14 mouse cellular contexts compared by ENCODE assay signal in genomic region chr3:87500088-87501055, GRCm38 (mm10). TPM values are rescaled to one million over a fixed set of nuclear protein-coding genes. Genes with fewer than 3 reads are reported as not detected.
DNase-seq lines count a peak whose midpoint lies in the region; ATAC-seq and TF ChIP-seq lines count a peak whose summit lies in the region.
"Had no signal": no experiment of that assay in that cellular context is flagged by ENCODE, and none has a peak within 500 bp of the region (broad histone marks: within the 10 kb centered on the region; RNA-seq: fewer than 3 reads in every experiment).

No protein-coding gene starts in this region.

- no peak for TF ChIP-seq CTCF in bone marrow, adult 2 months (IDR thresholded peaks at IDR 0.05; ENCODE audit: control insufficient read depth, insufficient read depth, low read length)

- 0 out of 2 replicates have a peak overlapping the region, but pooled peaks have one; percentile 23 for H3K9ac ChIP-seq in hindbrain, embryonic 16.5 days (ENCODE audit: low read depth, low read length)
- no peak overlapping the region for H3K9ac ChIP-seq in hindbrain, embryonic 14.5 days
- no peak overlapping the region for H3K9ac ChIP-seq in forebrain, embryonic 15.5 days (replicated peaks)
- H3K9ac ChIP-seq: hindbrain, embryonic 13.5 days; limb, embryonic 12.5 days; neural tube, embryonic 12.5 days had no signal

- no peaks in the 10 kb centered on the region for H3K4me1 ChIP-seq in hindbrain, embryonic 16.5 days (ENCODE audit: control insufficient read depth, insufficient read depth, low read depth, low read length)
- H3K4me1 ChIP-seq in hindbrain, embryonic 14.5 days (replicated peaks; ENCODE audit: control insufficient read depth, insufficient read depth, low read length) = no peaks in the 10 kb centered on the region
- H3K4me1 ChIP-seq in bone marrow, adult 2 months (ENCODE audit: control insufficient read depth, insufficient read depth, low read length) = peaks cover 8% of the 10 kb centered on the region
- H3K4me1 ChIP-seq in forebrain, embryonic 15.5 days = no peaks in the 10 kb centered on the region
- H3K4me1 ChIP-seq: hindbrain, embryonic 13.5 days; limb, embryonic 12.5 days; neural tube, embryonic 12.5 days had no signal

- H3K27ac ChIP-seq in hindbrain, embryonic 16.5 days (ENCODE audit: low read depth, low read length) = no peak overlapping the region
- no peak overlapping the region for H3K27ac ChIP-seq in hindbrain, embryonic 14.5 days
- peak overlapping the region; percentile 51; the same call in 1 of the 2 replicates for H3K27ac ChIP-seq in bone marrow, adult 2 months (ENCODE audit: control insufficient read depth, insufficient read depth, low read depth, low read length, poor library complexity)
- H3K27ac ChIP-seq in forebrain, embryonic 15.5 days (replicated peaks) = no peak overlapping the region
- H3K27ac ChIP-seq: hindbrain, embryonic 13.5 days; limb, embryonic 12.5 days; neural tube, embryonic 12.5 days had no signal

- ATAC-seq in hindbrain, embryonic 16.5 days = no peak
- no peak for ATAC-seq in hindbrain, embryonic 14.5 days (ENCODE audit: low FRiP score)
- ATAC-seq in forebrain, embryonic 15.5 days (replicated peaks) = no peak
- ATAC-seq: lung, postnatal 0 days had no signal

- no peaks in the 10 kb centered on the region for H3K36me3 ChIP-seq in hindbrain, embryonic 16.5 days (ENCODE audit: control insufficient read depth, insufficient read depth, low read length)
- H3K36me3 ChIP-seq in hindbrain, embryonic 14.5 days (replicated peaks; ENCODE audit: control insufficient read depth, insufficient read depth) = no peaks in the 10 kb centered on the region
- no peaks in the 10 kb centered on the region for H3K36me3 ChIP-seq in splenic B cell, adult 2 months (ENCODE audit: control insufficient read depth, insufficient read depth, low read length, poor library complexity, severe bottlenecking)
- no peaks in the 10 kb centered on the region for H3K36me3 ChIP-seq in forebrain, embryonic 15.5 days
- H3K36me3 ChIP-seq: hindbrain, embryonic 13.5 days; limb, embryonic 12.5 days; neural tube, embryonic 12.5 days had no signal

- WGBS in hindbrain, embryonic 16.5 days = 83% methylated on average over 24 of the region's 24 CpGs
- WGBS in hindbrain, embryonic 14.5 days = 83% methylated on average over 24 of the region's 24 CpGs
- WGBS in bone marrow, adult 2 months = 48% methylated on average over 24 of the region's 24 CpGs
- 78% methylated on average over 24 of the region's 24 CpGs for WGBS in forebrain, embryonic 15.5 days

- no peak for DNase-seq in hindbrain, embryonic 14.5 days (ENCODE audit: low spot score)
- DNase-seq in CD4-positive helper T cell, adult 2 months (ENCODE audit: low read depth, low spot score) = peak; percentile 41
- DNase-seq in splenic B cell, adult 2 months (ENCODE audit: low read depth, low spot score) = peak; percentile 65
- DNase-seq in adrenal gland, postnatal 4 days (ENCODE audit: low spot score in 2 of 2) = no peak
- DNase-seq in MN1 (ENCODE audit: low spot score) = no peak
- DNase-seq: cerebellum, postnatal 10 days had no signal

- H3K27me3 ChIP-seq in hindbrain, embryonic 16.5 days (replicated peaks; ENCODE audit: control insufficient read depth, insufficient read depth, low read length) = no peaks in the 10 kb centered on the region
- H3K27me3 ChIP-seq in hindbrain, embryonic 14.5 days (ENCODE audit: control insufficient read depth, insufficient read depth, low read length) = no peaks in the 10 kb centered on the region
- no peaks in the 10 kb centered on the region for H3K27me3 ChIP-seq in splenic B cell, adult 2 months (ENCODE audit: control insufficient read depth, insufficient read depth, low read length, poor library complexity, severe bottlenecking)
- no peaks in the 10 kb centered on the region for H3K27me3 ChIP-seq in forebrain, embryonic 15.5 days
- H3K27me3 ChIP-seq: limb, embryonic 12.5 days had no signal

- no peak overlapping the region for H3K4me3 ChIP-seq in hindbrain, embryonic 16.5 days (ENCODE audit: low read length)
- no peak overlapping the region for H3K4me3 ChIP-seq in hindbrain, embryonic 14.5 days (replicated peaks; ENCODE audit: low read length)
- no peak overlapping the region for H3K4me3 ChIP-seq in bone marrow, adult 2 months (replicated peaks; ENCODE audit: control insufficient read depth, low read depth, low read length)
- no peak overlapping the region for H3K4me3 ChIP-seq in forebrain, embryonic 15.5 days
- H3K4me3 ChIP-seq: erythroblast, embryonic 14.5 days; hindbrain, embryonic 13.5 days; limb, embryonic 12.5 days; neural tube, embryonic 12.5 days had no signal

- no peak for TF ChIP-seq POLR2A in bone marrow, adult 2 months (IDR thresholded peaks at IDR 0.05; ENCODE audit: borderline replicate concordance, control insufficient read depth, low read depth, low read length)

- no peaks in the 10 kb centered on the region for H3K9me3 ChIP-seq in hindbrain, embryonic 16.5 days (ENCODE audit: control insufficient read depth, low read length)
- no peaks in the 10 kb centered on the region for H3K9me3 ChIP-seq in hindbrain, embryonic 14.5 days (ENCODE audit: control insufficient read depth, low read length)
- H3K9me3 ChIP-seq in forebrain, embryonic 15.5 days = no peaks in the 10 kb centered on the region
- H3K9me3 ChIP-seq: hindbrain, embryonic 13.5 days; limb, embryonic 12.5 days; neural tube, embryonic 12.5 days had no signal

- no peak overlapping the region for H3K4me2 ChIP-seq in hindbrain, embryonic 16.5 days (ENCODE audit: low read length)
- H3K4me2 ChIP-seq in hindbrain, embryonic 14.5 days (replicated peaks) = no peak overlapping the region
- H3K4me2 ChIP-seq in forebrain, embryonic 15.5 days (replicated peaks) = no peak overlapping the region
- H3K4me2 ChIP-seq: hindbrain, embryonic 13.5 days; limb, embryonic 12.5 days; neural tube, embryonic 12.5 days had no signal

RNA-seq across cellular contexts. Expression of gene Etv3, which starts 24.8 kb away (rescaled TPM):
- 9.2 and 10.3 TPM in 2 replicates for polyA plus RNA-seq in hindbrain, embryonic 16.5 days (2015; fragmentation: Nextera tagmentation; extraction: Ambion mirVana)
- 7.0 and 7.1 TPM in 2 replicates for polyA plus RNA-seq in hindbrain, embryonic 14.5 days (2014; fragmentation: Nextera tagmentation; extraction: Ambion mirVana)
- 4.2 and 6.1 TPM in 2 replicates for polyA plus RNA-seq in bone marrow, adult 2 months (2011; ENCODE audit: insufficient read depth, insufficient read length, low replicate concordance, missing spikeins)
- 11.0 and 11.9 TPM in 2 replicates for polyA plus RNA-seq in forebrain, embryonic 15.5 days (2015; fragmentation: Nextera tagmentation; extraction: Ambion mirVana)
- total RNA-seq in adrenal gland, postnatal 4 days (2021) = 10 to 100 TPM; 26.2 TPM

Comparison
In these comparisons a context has a peak if more than half of its experiments do, and no peak if none do; other contexts are left out.
1. DNase-seq: peak in CD4-positive helper T cell, adult 2 months (single experiment) and splenic B cell, adult 2 months (single experiment); none in hindbrain, embryonic 14.5 days (single experiment), adrenal gland, postnatal 4 days (0 of 2) and MN1 (single experiment).